Mouse (Mus musculus) forebrain, embryonic 10.5 days (tissue): ENCODE data around the gene Rybp. TPM values are rescaled to one million over a fixed set of nuclear protein-coding genes. Genes with fewer than 3 reads are reported as not detected.

ENCODE experiments used
- DNase-seq: peaks from one replicate; pipeline ENCODE4 v3.0.0-alpha.2; 2017; ENCODE audit warnings: low spot score; ENCODE audit errors: extremely low spot score
- H3K27ac ChIP-seq: fragments of 300-500 bp; sonication (generic); 2 replicates; pipeline ENCODE4 v1.5.1; 2016; ENCODE audit warnings: mild to moderate bottlenecking
- H3K27me3 ChIP-seq: fragments of 300-500 bp; sonication (generic); 2 replicates; pipeline ENCODE4 v1.6.1; 2016; ENCODE audit warnings: mild to moderate bottlenecking; ENCODE audit not compliant: poor library complexity, severe bottlenecking
- H3K36me3 ChIP-seq: fragments of 300-500 bp; sonication (generic); replicated peaks from 2 replicates; pipeline ENCODE4 v1.6.1; 2016; ENCODE audit warnings: mild to moderate bottlenecking, moderate library complexity
- H3K4me1 ChIP-seq: fragments of 300-500 bp; sonication (generic); 2 replicates; pipeline ENCODE4 v1.6.1; 2016
- H3K4me3 ChIP-seq: fragments of 300-500 bp; sonication (generic); 2 replicates; pipeline ENCODE4 v1.5.1; 2016; ENCODE audit warnings: mild to moderate bottlenecking, moderate library complexity
- H3K9me3 ChIP-seq: fragments of 300-500 bp; sonication (generic); 2 replicates; pipeline ENCODE4 v1.6.1; 2016; ENCODE audit warnings: mild to moderate bottlenecking, moderate library complexity
- WGBS: fragments of 180-500 bp; shearing (Covaris S2); methylation state at CpG from one replicate; pipeline ENCODE4 v1.1.7; 2016; 5-methylcytosine and 5-hydroxymethylcytosine counted together
- polyA plus RNA-seq: library from polyadenylated mRNA; unstranded; fragments of >200 nt; fragmentation: Nextera tagmentation; extraction: Ambion mirVana; gene quantifications from 2 replicates; pipeline ENCODE4 v1.2.1, GENCODE M21; 2016

Gene Rybp
- polyA plus RNA-seq, 1 experiment from 2014 or later: 12.8 TPM

GRCm38 (mm10) chr6:100214132-100214913 is 73.0 kb downstream of the Rybp start:
- H3K4me1 ChIP-seq: peaks cover 58% of the 10 kb centered on the region
- DNase-seq: no peak

GRCm38 (mm10) chr6:100213596-100213995 is 73.7 kb downstream of the Rybp start:
- peaks cover 81% of the 10 kb centered on the region for H3K27me3 ChIP-seq
- peaks cover 51% of the 10 kb centered on the region for H3K4me1 ChIP-seq
- H3K36me3 ChIP-seq: no peaks in the 10 kb centered on the region
- H3K9me3 ChIP-seq: no peaks in the 10 kb centered on the region
- no peak overlapping the region for H3K4me3 ChIP-seq
- DNase-seq: no peak
- H3K27ac ChIP-seq: peak overlapping the region; percentile 32; the same call in 1 of the 2 replicates
- WGBS: 63% methylated on average over 9 of the region's 9 CpGs

More at GRCm38 (mm10) chr6:100214132-100214913, 73.0 kb downstream of the Rybp start:
- H3K27ac ChIP-seq: 0 out of 2 replicates have a peak overlapping the region, but pooled peaks have one; percentile 32
- no peaks in the 10 kb centered on the region for H3K9me3 ChIP-seq
- WGBS: 51% methylated on average over 13 of the region's 13 CpGs
- peaks cover 81% of the 10 kb centered on the region for H3K27me3 ChIP-seq
- H3K36me3 ChIP-seq: no peaks in the 10 kb centered on the region
- H3K4me3 ChIP-seq: no peak overlapping the region

- no peaks in the 10 kb centered on the region for H3K9me3 ChIP-seq
- DNase-seq: no peak
- H3K27ac ChIP-seq: peak overlapping the region; percentile 6; the same call in 1 of the 2 replicates
- H3K27me3 ChIP-seq: peaks cover 87% of the 10 kb centered on the region
- H3K4me3 ChIP-seq: no peak overlapping the region
- peaks cover 44% of the 10 kb centered on the region for H3K4me1 ChIP-seq
- 5% methylated on average over 7 of the region's 7 CpGs for WGBS
- H3K36me3 ChIP-seq: no peaks in the 10 kb centered on the region
Observed at GRCm38 (mm10) chr6:100212820-100213219, 74.5 kb downstream of the Rybp start.

- WGBS: 82% methylated on average over 3 of the region's 3 CpGs
- Histone ChIP-seq H3K4me1 (peaks cover 55% of the 10 kb centered on the region), H3K27me3 (peaks cover 92% of the 10 kb centered on the region), H3K36me3 (no peaks in the 10 kb centered on the region), H3K27ac (no peak overlapping the region), H3K9me3 (no peaks in the 10 kb centered on the region), H3K4me3 (no peak overlapping the region)
- DNase-seq: no peak
Observed at GRCm38 (mm10) chr6:100211646-100212045, 75.6 kb downstream of the Rybp start.

GRCm38 (mm10) chr6:100210517-100210916 is 76.8 kb downstream of the Rybp start:
- no peaks in the 10 kb centered on the region for H3K36me3 ChIP-seq
- no peaks in the 10 kb centered on the region for H3K9me3 ChIP-seq
- no peak overlapping the region for H3K4me3 ChIP-seq
- 88% methylated on average over 1 of the region's 1 CpGs for WGBS
- peaks cover 92% of the 10 kb centered on the region for H3K27me3 ChIP-seq
- no peak overlapping the region for H3K27ac ChIP-seq
- DNase-seq: no peak
- H3K4me1 ChIP-seq: peaks cover 54% of the 10 kb centered on the region

- H3K9me3 ChIP-seq: no peaks in the 10 kb centered on the region
- H3K27me3 ChIP-seq: peaks cover 91% of the 10 kb centered on the region
- H3K36me3 ChIP-seq: no peaks in the 10 kb centered on the region
- WGBS: 3% methylated on average over 14 of the region's 14 CpGs
- H3K4me1 ChIP-seq: peaks cover 31% of the 10 kb centered on the region
- no peak overlapping the region for H3K27ac ChIP-seq
- peak overlapping the region; percentile 23 for H3K4me3 ChIP-seq
- DNase-seq: no peak
Observed at GRCm38 (mm10) chr6:100206741-100207275, 80.5 kb downstream of the Rybp start.

GRCm38 (mm10) chr6:100206261-100206660 is 81.0 kb downstream of the Rybp start:
- WGBS: 49% methylated on average over 1 of the region's 1 CpGs
- H3K27me3 ChIP-seq: peaks cover 89% of the 10 kb centered on the region
- DNase-seq: no peak

GRCm38 (mm10) chr6:100204436-100204835 is 82.8 kb downstream of the Rybp start:
- no peaks in the 10 kb centered on the region for H3K9me3 ChIP-seq
- H3K36me3 ChIP-seq: no peaks in the 10 kb centered on the region
- no peak overlapping the region for H3K27ac ChIP-seq
- H3K27me3 ChIP-seq: peaks cover 90% of the 10 kb centered on the region
- H3K4me1 ChIP-seq: peaks cover 31% of the 10 kb centered on the region
- no peak for DNase-seq
- 89% methylated on average over 7 of the region's 7 CpGs for WGBS
- H3K4me3 ChIP-seq: no peak overlapping the region

More at GRCm38 (mm10) chr6:100206261-100206660, 81.0 kb downstream of the Rybp start:
- Histone ChIP-seq H3K4me3 (no peak overlapping the region), H3K4me1 (peaks cover 31% of the 10 kb centered on the region), H3K27ac (no peak overlapping the region), H3K36me3 (no peaks in the 10 kb centered on the region), H3K9me3 (no peaks in the 10 kb centered on the region)

- H3K4me1 ChIP-seq: peaks cover 31% of the 10 kb centered on the region
- no peak overlapping the region for H3K4me3 ChIP-seq
- WGBS: 43% methylated on average over 3 of the region's 3 CpGs
- no peaks in the 10 kb centered on the region for H3K36me3 ChIP-seq
- H3K27me3 ChIP-seq: peaks cover 90% of the 10 kb centered on the region
- no peaks in the 10 kb centered on the region for H3K9me3 ChIP-seq
- H3K27ac ChIP-seq: no peak overlapping the region
- DNase-seq: no peak
Observed at GRCm38 (mm10) chr6:100203492-100203891, 83.8 kb downstream of the Rybp start.

GRCm38 (mm10) chr6:100202091-100202490 is 85.2 kb downstream of the Rybp start:
- no peaks in the 10 kb centered on the region for H3K9me3 ChIP-seq

GRCm38 (mm10) chr6:100197102-100197501 is 90.2 kb downstream of the Rybp start:
- H3K9me3 ChIP-seq: no peaks in the 10 kb centered on the region
- H3K27me3 ChIP-seq: peaks cover 82% of the 10 kb centered on the region
- WGBS: 81% methylated on average over 5 of the region's 5 CpGs
- no peak overlapping the region for H3K27ac ChIP-seq
- H3K36me3 ChIP-seq: no peaks in the 10 kb centered on the region
- DNase-seq: no peak
- peaks cover 24% of the 10 kb centered on the region for H3K4me1 ChIP-seq
- H3K4me3 ChIP-seq: no peak overlapping the region

More at GRCm38 (mm10) chr6:100202091-100202490, 85.2 kb downstream of the Rybp start:
- H3K4me3 ChIP-seq: no peak overlapping the region
- no peaks in the 10 kb centered on the region for H3K36me3 ChIP-seq
- H3K27ac ChIP-seq: no peak overlapping the region
- H3K4me1 ChIP-seq: peaks cover 26% of the 10 kb centered on the region
- WGBS: 80% methylated on average over 1 of the region's 1 CpGs
- peaks cover 89% of the 10 kb centered on the region for H3K27me3 ChIP-seq
- no peak for DNase-seq

- Histone ChIP-seq H3K4me3 (no peak overlapping the region), H3K9me3 (no peaks in the 10 kb centered on the region), H3K36me3 (no peaks in the 10 kb centered on the region), H3K4me1 (peaks cover 24% of the 10 kb centered on the region), H3K27ac (peak overlapping the region; percentile 74), H3K27me3 (peaks cover 87% of the 10 kb centered on the region)
- DNase-seq: peak; percentile 26
- 7% methylated on average over 7 of the region's 7 CpGs for WGBS
Observed at GRCm38 (mm10) chr6:100195870-100196409, 91.3 kb downstream of the Rybp start.

GRCm38 (mm10) chr6:100195091-100195490 is 92.2 kb downstream of the Rybp start:
- no peak overlapping the region for H3K4me3 ChIP-seq
- H3K4me1 ChIP-seq: peaks cover 24% of the 10 kb centered on the region
- no peaks in the 10 kb centered on the region for H3K9me3 ChIP-seq
- no peaks in the 10 kb centered on the region for H3K36me3 ChIP-seq
- no peak for DNase-seq
- peaks cover 85% of the 10 kb centered on the region for H3K27me3 ChIP-seq
- WGBS: 77% methylated on average over 5 of the region's 5 CpGs
- peak overlapping the region; percentile 74; the same call in 1 of the 2 replicates for H3K27ac ChIP-seq
